Mouse (Mus musculus): ENCODE results near the gene Tnk2. TPM values are rescaled to one million over a fixed set of nuclear protein-coding genes. Genes with fewer than 3 reads are reported as not detected.
A peak's percentile ranks its signal among the peaks of the same experiment; 100 is the strongest.

Gene Tnk2
- polyA plus RNA-seq, 1 experiment from 2014 or later = 14.6 TPM

DNA sequence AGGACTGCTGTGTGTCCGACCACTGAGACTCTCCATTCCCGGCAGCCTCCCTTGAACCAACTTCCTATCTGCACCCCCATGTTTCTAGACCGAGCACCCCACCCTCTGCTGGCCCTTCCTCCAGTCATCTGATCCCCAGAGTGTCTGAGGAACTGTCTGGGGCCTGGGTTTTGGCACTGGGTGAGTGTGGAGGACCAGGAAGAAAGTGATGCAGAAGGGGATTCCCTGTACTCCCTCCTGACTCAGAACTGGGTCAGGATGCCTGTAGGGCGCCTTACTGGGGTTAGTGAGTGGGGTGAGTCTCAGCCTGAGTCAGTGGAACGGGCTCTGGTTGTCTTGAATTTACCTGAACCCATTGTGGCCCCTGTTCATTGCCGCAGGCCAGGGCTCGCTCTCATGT lies 28.6 kb downstream of the Tnk2 start:
- WGBS = 93% methylated on average over 7 of the region's 7 CpGs
- no peak overlapping the region for H3K27ac ChIP-seq
- H3K27me3 ChIP-seq = no peaks in the 10 kb centered on the region
- ATAC-seq = no peak
- peaks cover 11% of the 10 kb centered on the region for H3K4me1 ChIP-seq
- H3K9ac ChIP-seq = no peak overlapping the region
- peaks cover 91% of the 10 kb centered on the region for H3K36me3 ChIP-seq (ENCODE audit: poor library complexity, severe bottlenecking)
- H3K4me3 ChIP-seq = no peak overlapping the region
- no peaks in the 10 kb centered on the region for H3K9me3 ChIP-seq (replicated peaks)
- H3K4me2 ChIP-seq = no peak overlapping the region

DNA sequence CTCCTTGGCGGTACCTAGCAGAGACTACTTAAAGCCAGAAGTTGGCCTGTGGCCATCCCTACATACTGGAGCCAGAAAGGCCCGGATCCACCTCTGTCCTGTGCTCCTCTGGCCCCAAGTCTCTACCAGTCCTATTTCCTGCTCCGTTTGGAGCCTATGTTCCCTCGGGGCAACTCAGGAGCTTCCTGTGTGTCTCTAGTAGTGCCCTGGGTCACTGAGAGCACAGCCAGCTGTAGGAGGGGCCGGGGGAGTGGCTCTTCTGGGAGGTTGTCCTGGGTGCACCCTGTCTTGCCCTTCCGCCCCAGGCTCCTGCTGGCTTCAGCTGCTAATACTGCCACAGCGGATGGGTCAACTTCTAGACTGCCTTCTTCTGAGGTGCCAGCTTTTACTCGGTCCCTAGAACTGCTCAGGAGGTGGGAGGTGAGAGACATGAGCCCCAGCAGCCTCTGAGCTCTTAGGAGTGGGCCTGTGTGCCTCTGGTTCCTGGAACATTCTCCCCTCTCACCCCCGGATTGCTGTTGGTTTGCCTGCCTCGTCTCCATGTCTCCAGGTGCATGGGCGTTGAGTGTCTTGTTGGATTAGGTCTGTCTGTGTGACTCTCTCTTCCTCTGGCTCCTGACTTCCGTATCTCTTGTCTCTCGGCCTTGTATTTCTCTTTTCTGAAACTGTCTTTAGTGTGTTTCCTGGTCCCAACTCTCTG lies 29.3 kb downstream of the Tnk2 start:
- H3K4me2 ChIP-seq = no peak overlapping the region
- WGBS = 84% methylated on average over 13 of the region's 13 CpGs
- peaks cover 3% of the 10 kb centered on the region for H3K4me1 ChIP-seq
- H3K4me3 ChIP-seq = no peak overlapping the region
- ATAC-seq = no peak
- no peaks in the 10 kb centered on the region for H3K27me3 ChIP-seq
- H3K9ac ChIP-seq = no peak overlapping the region
- no peaks in the 10 kb centered on the region for H3K9me3 ChIP-seq (replicated peaks)
- H3K27ac ChIP-seq = no peak overlapping the region
- H3K36me3 ChIP-seq (ENCODE audit: poor library complexity, severe bottlenecking) = peaks cover 91% of the 10 kb centered on the region

DNA sequence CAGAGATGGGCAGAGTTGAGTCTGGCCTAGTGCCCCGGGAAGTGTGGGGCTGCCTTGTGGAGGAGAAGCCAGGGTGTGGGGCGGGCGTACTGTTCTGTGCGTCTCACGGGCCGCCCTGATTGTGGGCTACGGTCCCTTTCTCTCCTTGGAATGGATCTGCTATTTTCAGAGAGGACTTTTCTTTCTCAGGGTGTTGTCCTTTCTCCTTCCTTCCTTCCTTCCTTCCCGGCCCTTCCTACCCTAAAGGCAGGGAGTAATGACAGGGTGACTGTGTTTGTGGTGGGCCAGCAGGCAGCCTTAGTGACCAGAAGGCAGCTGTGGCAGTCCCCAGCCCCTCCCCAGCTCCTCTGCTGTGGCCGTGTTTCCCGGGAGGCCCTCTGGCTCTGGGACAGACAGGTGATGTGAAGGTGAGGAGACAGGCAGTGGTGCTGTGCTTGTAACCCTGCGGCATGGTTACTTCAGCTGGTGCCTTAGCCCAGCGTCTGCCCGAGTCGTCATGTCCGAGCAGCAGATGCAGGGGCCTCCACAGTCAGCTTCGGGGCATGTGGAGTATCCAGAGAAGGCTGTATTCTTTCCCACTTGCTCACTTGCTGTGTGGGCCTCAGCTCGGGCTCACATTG lies 30.6 kb downstream of the Tnk2 start:
- Histone ChIP-seq H3K4me1 (no peaks in the 10 kb centered on the region), H3K27me3 (no peaks in the 10 kb centered on the region), H3K27ac (no peak overlapping the region), H3K36me3 (ENCODE audit: poor library complexity, severe bottlenecking) (peaks cover 98% of the 10 kb centered on the region), H3K9ac (no peak overlapping the region), H3K9me3 (replicated peaks) (no peaks in the 10 kb centered on the region), H3K4me2 (no peak overlapping the region), H3K4me3 (no peak overlapping the region)
- whole genome bisulfite sequencing = 93% methylated on average over 17 of the region's 17 CpGs
- no peak for ATAC-seq

DNA sequence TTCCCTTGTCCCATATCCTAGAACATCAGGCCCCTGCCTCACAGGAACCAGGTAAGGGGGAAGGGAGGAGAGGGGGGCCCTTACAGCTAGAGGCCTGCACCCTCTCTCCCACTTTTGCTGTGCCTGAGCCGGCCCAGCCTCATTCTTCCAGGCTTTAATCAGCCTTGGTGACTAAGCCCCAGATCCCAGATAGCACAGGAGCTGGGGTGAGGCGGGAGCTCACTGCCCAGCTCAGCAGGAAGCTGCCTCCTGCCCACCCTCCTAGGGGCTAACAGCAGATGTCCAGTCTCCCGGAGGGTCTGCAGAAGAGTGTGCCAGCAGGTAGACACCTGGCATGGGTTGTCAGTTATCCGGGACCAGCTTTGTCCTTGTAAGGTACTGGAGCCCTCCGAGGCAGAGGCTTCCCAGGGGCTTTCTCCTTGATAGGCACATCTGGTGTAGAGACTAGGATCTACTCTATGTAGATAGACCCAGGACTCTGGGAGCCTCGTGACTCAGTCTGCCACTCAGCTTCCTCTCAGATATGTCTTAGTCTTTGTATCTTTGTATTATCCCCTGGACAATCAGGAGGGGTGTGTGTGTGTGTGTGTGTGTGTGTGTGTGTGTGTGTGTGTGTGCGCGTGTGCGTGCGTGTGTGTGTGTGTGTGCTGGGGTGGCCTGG lies 33.5 kb downstream of the Tnk2 start:
- peaks cover 93% of the 10 kb centered on the region for H3K36me3 ChIP-seq (ENCODE audit: poor library complexity, severe bottlenecking)
- ATAC-seq = no peak
- H3K4me1 ChIP-seq = no peaks in the 10 kb centered on the region
- no peaks in the 10 kb centered on the region for H3K27me3 ChIP-seq
- H3K9me3 ChIP-seq (replicated peaks) = no peaks in the 10 kb centered on the region
- H3K27ac ChIP-seq = 0 out of 2 replicates have a peak overlapping the region, but pooled peaks have one; percentile 21
- no peak overlapping the region for H3K4me2 ChIP-seq
- H3K4me3 ChIP-seq = no peak overlapping the region
- H3K9ac ChIP-seq = no peak overlapping the region
- 66% methylated on average over 8 of the region's 10 CpGs for WGBS

DNA sequence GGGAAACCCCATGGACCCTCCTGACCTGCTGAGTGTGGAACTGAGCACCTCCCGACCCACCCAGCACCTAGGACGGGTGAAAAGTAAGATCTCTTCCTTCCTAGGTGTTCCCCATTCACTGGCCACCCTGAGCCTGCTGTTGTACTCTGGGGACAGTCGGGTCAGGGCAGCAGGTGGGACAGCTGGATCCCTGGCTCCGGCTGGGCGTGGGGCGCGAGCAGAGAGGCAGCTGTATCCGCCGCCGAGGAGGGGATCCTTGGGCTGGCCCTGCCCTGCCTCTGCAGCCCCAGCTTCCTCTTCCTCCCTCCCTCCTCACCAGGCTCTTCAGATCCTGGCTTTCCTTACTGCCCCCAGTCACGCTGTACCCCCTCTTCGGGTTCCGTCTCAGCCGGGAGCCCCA lies 34.2 kb downstream of the Tnk2 start:
- no peaks in the 10 kb centered on the region for H3K9me3 ChIP-seq (replicated peaks)
- no peaks in the 10 kb centered on the region for H3K27me3 ChIP-seq
- 81% methylated on average over 12 of the region's 14 CpGs for WGBS

DNA sequence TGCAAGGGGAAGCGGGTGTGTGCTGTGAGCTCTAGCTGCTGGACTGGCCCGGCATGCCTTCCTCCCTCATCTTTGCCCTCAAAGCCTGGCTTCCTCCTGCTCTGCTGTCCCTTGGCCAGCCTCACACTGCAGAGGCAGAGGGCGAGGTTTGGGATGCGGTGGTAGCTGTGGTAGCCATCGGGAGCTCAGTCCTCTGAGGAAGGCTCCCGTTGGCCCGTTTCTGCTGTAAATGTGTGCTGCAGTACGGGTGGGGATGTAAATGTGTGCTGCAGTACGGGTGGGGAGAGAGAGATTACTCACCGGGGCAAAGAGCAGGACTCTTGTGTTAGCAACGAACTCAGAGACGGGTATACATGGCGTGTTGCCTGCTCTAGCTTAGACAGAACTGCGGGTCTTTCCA lies 35.1 kb downstream of the Tnk2 start:
- Histone ChIP-seq H3K36me3 (ENCODE audit: poor library complexity, severe bottlenecking) (peaks cover 90% of the 10 kb centered on the region), H3K9me3 (replicated peaks) (no peaks in the 10 kb centered on the region), H3K27ac (no peak overlapping the region), H3K4me3 (no peak overlapping the region), H3K27me3 (no peaks in the 10 kb centered on the region), H3K4me1 (no peaks in the 10 kb centered on the region), H3K9ac (no peak overlapping the region), H3K4me2 (no peak overlapping the region)
- ATAC-seq = no peak
- WGBS = 91% methylated on average over 14 of the region's 14 CpGs

More for the DNA sequence above, 34.2 kb downstream of the Tnk2 start:
- H3K9ac ChIP-seq = no peak overlapping the region
- H3K36me3 ChIP-seq (ENCODE audit: poor library complexity, severe bottlenecking) = peaks cover 90% of the 10 kb centered on the region
- no peaks in the 10 kb centered on the region for H3K4me1 ChIP-seq
- no peak for ATAC-seq
- H3K4me2 ChIP-seq = no peak overlapping the region
- no peak overlapping the region for H3K27ac ChIP-seq
- no peak overlapping the region for H3K4me3 ChIP-seq

DNA sequence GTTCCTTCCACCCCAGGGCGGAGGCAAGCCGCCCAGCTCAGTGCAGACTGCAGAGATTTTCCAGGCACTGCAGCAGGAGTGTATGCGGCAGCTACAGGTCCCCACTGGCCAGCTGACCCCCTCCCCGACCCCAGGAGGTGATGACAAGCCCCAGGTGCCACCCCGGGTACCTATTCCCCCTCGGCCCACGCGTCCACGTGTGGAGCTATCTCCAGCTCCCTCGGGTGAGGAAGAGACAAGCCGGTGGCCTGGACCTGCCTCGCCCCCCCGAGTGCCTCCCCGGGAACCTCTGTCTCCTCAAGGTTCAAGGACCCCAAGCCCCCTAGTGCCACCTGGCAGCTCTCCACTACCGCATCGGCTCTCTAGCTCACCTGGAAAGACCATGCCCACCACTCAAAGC lies 36.3 kb downstream of the Tnk2 start:
- ATAC-seq = no peak
- Histone ChIP-seq H3K4me3 (no peak overlapping the region), H3K27ac (no peak overlapping the region), H3K9me3 (replicated peaks) (no peaks in the 10 kb centered on the region), H3K4me2 (no peak overlapping the region), H3K9ac (no peak overlapping the region), H3K27me3 (no peaks in the 10 kb centered on the region), H3K4me1 (no peaks in the 10 kb centered on the region), H3K36me3 (ENCODE audit: poor library complexity, severe bottlenecking) (peaks cover 79% of the 10 kb centered on the region)
- 92% methylated on average over 16 of the region's 16 CpGs for WGBS

DNA sequence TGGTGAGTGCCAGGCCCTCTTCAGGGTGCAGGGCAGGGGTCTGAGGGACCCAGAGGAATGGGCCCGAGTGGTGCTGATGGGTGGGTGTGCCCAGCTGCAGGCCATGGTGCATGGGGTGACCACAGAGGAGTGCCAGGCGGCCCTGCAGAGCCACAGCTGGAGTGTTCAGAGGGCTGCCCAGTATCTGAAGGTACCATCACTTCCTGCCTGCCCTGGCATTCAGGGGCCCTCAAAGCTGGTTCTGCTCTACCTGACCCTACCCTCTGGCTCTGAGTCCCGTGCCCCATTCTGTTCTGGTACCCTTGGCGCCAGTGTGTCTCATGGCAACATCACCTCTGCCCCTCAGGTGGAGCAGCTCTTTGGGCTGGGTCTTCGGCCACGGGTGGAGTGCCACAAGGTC lies 37.1 kb downstream of the Tnk2 start:
- 90% methylated on average over 6 of the region's 6 CpGs for WGBS
- Histone ChIP-seq H3K36me3 (ENCODE audit: poor library complexity, severe bottlenecking) (peaks cover 71% of the 10 kb centered on the region), H3K9ac (no peak overlapping the region), H3K4me1 (no peaks in the 10 kb centered on the region), H3K4me3 (no peak overlapping the region), H3K9me3 (replicated peaks) (no peaks in the 10 kb centered on the region), H3K27me3 (no peaks in the 10 kb centered on the region), H3K27ac (no peak overlapping the region), H3K4me2 (no peak overlapping the region)
- ATAC-seq = no peak

DNA sequence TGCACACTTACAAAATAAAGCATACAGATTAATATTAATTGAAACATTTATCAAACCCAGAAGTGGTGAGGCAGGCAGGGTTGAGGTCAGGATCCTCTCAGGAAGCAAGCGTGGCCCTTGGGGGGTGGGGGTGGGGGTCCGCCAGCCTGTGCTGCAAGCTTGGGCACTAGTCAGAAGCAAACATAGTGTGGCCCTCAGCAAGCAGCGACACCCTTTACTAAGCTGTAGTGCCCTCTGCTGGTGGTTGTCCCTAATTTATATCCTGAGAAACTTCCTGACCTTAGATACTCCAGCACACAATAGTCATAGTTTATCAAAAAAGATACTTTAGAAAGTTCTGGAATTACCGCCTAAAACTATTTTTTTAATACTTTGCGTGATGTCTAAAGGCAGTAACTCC lies 38.5 kb downstream of the Tnk2 start:
- Histone ChIP-seq H3K9ac (no peak overlapping the region), H3K9me3 (replicated peaks) (no peaks in the 10 kb centered on the region), H3K4me1 (no peaks in the 10 kb centered on the region), H3K4me2 (no peak overlapping the region), H3K4me3 (no peak overlapping the region), H3K36me3 (ENCODE audit: poor library complexity, severe bottlenecking) (peaks cover 57% of the 10 kb centered on the region), H3K27me3 (no peaks in the 10 kb centered on the region), H3K27ac (no peak overlapping the region)
- ATAC-seq = peak; percentile 62
- 38% methylated on average over 5 of the region's 5 CpGs for WGBS

DNA sequence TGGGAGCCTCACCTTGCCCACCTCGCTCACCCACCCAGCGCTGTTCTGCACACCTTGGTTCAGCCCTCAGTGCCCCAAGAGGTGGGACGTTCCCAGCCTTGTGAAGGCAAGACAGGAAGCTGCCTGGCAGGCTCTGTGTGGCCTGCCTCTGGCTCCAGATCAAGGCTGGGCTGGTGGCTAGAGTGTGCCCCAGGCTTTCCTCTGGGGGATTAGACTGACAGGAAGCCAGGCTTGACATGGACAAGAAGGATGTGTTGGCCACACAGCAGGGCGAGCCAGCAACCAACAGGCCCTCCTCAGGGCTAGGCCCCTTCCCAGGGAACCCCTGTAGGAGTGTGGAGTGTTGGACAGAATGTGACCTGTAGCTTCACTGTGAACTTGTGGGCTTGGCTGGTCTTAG lies 39.2 kb downstream of the Tnk2 start:
- Histone ChIP-seq H3K4me3 (no peak overlapping the region), H3K4me1 (no peaks in the 10 kb centered on the region), H3K36me3 (ENCODE audit: poor library complexity, severe bottlenecking) (peaks cover 51% of the 10 kb centered on the region), H3K9me3 (replicated peaks) (no peaks in the 10 kb centered on the region), H3K27ac (no peak overlapping the region), H3K27me3 (no peaks in the 10 kb centered on the region), H3K4me2 (no peak overlapping the region), H3K9ac (no peak overlapping the region)
- 84% methylated on average over 3 of the region's 4 CpGs for WGBS
- ATAC-seq = 0 out of 2 replicates have a peak, but pooled peaks have one; percentile 26

DNA sequence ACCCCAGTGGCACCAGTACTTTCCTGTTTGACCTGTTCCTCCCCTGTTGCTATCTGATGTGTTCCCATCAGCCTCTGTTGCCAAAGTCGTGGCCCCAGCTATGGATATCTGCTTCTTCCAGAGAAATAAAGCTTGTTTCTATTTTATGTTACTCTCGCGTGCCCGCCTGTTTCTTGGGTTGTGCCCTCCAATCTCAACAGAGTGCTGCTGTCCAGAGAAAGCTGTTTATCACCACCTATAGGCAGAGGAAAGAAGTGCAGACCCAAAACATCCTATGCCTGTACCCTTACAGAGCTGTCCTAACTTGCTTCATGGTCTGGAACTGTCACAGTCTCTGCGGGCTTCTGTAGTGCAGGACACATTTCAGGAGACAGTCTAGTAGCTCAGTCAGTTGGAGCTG lies 39.7 kb downstream of the Tnk2 start:
- Histone ChIP-seq H3K4me3 (no peak overlapping the region), H3K27me3 (no peaks in the 10 kb centered on the region), H3K27ac (no peak overlapping the region), H3K4me2 (no peak overlapping the region), H3K9ac (no peak overlapping the region), H3K9me3 (replicated peaks) (no peaks in the 10 kb centered on the region), H3K4me1 (no peaks in the 10 kb centered on the region), H3K36me3 (ENCODE audit: poor library complexity, severe bottlenecking) (peaks cover 46% of the 10 kb centered on the region)
- ATAC-seq = peak; percentile 69
- 61% methylated on average over 5 of the region's 5 CpGs for WGBS

DNA sequence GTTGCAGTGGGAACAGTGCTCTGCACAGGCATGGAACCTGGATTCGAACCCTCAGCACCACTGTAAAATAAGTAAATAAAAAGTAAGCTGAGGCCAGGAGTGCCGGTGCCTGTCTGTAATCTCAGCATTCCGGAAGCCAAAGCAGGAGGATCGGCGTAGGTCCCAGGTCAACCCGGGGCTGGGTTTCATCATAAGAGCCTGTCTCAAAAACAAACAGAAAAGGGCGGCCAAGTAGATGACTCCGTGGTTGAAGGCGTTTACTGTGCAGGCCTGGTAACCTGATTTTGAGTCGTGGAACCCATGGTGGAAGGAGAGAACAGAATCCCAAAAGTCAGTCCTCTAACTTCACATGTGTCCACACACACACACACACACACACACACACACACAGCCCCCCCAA lies 41.7 kb downstream of the Tnk2 start:
- no peak overlapping the region for H3K4me2 ChIP-seq
- H3K4me3 ChIP-seq = no peak overlapping the region
- 90% methylated on average over 10 of the region's 10 CpGs for WGBS
- H3K4me1 ChIP-seq = no peaks in the 10 kb centered on the region
- no peak overlapping the region for H3K27ac ChIP-seq
- no peaks in the 10 kb centered on the region for H3K9me3 ChIP-seq (replicated peaks)
- H3K9ac ChIP-seq = no peak overlapping the region
- ATAC-seq = no peak
- H3K27me3 ChIP-seq = no peaks in the 10 kb centered on the region
- H3K36me3 ChIP-seq (ENCODE audit: poor library complexity, severe bottlenecking) = peaks cover 25% of the 10 kb centered on the region
